Mouse (Mus musculus) ES-CJ7 (cell line): Measurements from ENCODE around the gene Ipp.

Experiments used
- DNase-seq: peaks from one replicate; pipeline ENCODE4 v3.0.0; 2011; ENCODE audit warnings: low read depth, low spot score

Ipp gene

GRCm38 (mm10) chr4:116557306-116558121 is 50.2 kb downstream of the Ipp start, which contains the start of gene Gpbp1l1:
Gene Gpbp1l1 (plus strand): TSS chr4:116557658.
- DNase-seq = peak; percentile 96

- DNase-seq = no peak
These were observed 51.0 kb downstream of the Ipp start for GRCm38 (mm10) chr4:116558151-116558882.
